Mouse (Mus musculus) stomach, embryonic 16.5 days (tissue): ENCODE measurements around the gene Ppp1r1a. TPM values are rescaled to one million over a fixed set of nuclear protein-coding genes. Genes with fewer than 3 reads are reported as not detected.

Experiments
- ATAC-seq: fragments of 200-750 bp; cut with Nextera tagmentation; 2 replicates; pipeline ENCODE4 v1.8.0; 2017; ENCODE audit warnings: moderate number of reproducible peaks, moderate TSS enrichment; ENCODE audit not compliant: insufficient read depth, low FRiP score
- H3K27ac ChIP-seq: fragments of 300-500 bp; sonication (generic); 2 replicates; pipeline ENCODE4 v1.5.1; 2014; ENCODE audit warnings: low read length
- H3K27me3 ChIP-seq: fragments of 300-500 bp; sonication (generic); 2 replicates; pipeline ENCODE4 v1.6.1; 2014; ENCODE audit warnings: low read length, control low read depth, mixed read lengths; ENCODE audit not compliant: control insufficient read depth, insufficient read depth
- H3K36me3 ChIP-seq: fragments of 300-500 bp; sonication (generic); 2 replicates; pipeline ENCODE4 v1.6.1; 2014; ENCODE audit warnings: low read length; ENCODE audit not compliant: control insufficient read depth, insufficient read depth
- H3K4me1 ChIP-seq: fragments of 300-500 bp; sonication (generic); 2 replicates; pipeline ENCODE4 v1.6.1; 2014; ENCODE audit warnings: low read length, control low read depth, mixed read lengths; ENCODE audit not compliant: control insufficient read depth, insufficient read depth
- H3K4me2 ChIP-seq: fragments of 300-500 bp; sonication (generic); 2 replicates; pipeline ENCODE4 v1.6.1; 2014; ENCODE audit warnings: low read depth, low read length, mixed read lengths
- H3K4me3 ChIP-seq: fragments of 300-500 bp; sonication (generic); replicated peaks from 2 replicates; pipeline ENCODE4 v1.5.1; 2014; ENCODE audit warnings: mild to moderate bottlenecking, low read length
- H3K9ac ChIP-seq: fragments of 300-500 bp; sonication (generic); 2 replicates; pipeline ENCODE4 v1.6.1; 2014; ENCODE audit warnings: low read length
- H3K9me3 ChIP-seq: fragments of 300-500 bp; sonication (generic); replicated peaks from 2 replicates; pipeline ENCODE4 v1.6.1; 2016; ENCODE audit warnings: low read length, control low read depth; ENCODE audit not compliant: control insufficient read depth
- WGBS: fragments of 180-500 bp; shearing (Covaris S2); extraction: QIAGEN DNeasy Blood & Tissue Kit; methylation state at CpG from one replicate; pipeline ENCODE4 v1.1.7; 2014; 5-methylcytosine and 5-hydroxymethylcytosine counted together
- polyA plus RNA-seq: library from polyadenylated mRNA; unstranded; fragments of >200 nt; fragmentation: Nextera tagmentation; extraction: Ambion mirVana; gene quantifications from 2 replicates; pipeline ENCODE4 v1.2.1, GENCODE M21; 2015

The Ppp1r1a gene
- polyA plus RNA-seq, 1 experiment from 2014 or later, result 14.0 TPM

- Histone ChIP-seq H3K27me3 (no peaks in the 10 kb centered on the region; the same call in 1 of the 2 replicates), H3K27ac (no peak overlapping the region), H3K4me1 (0 out of 2 replicates have a peak, but pooled peaks cover 5% of the 10 kb centered on the region), H3K9ac (no peak overlapping the region), H3K36me3 (no peaks in the 10 kb centered on the region), H3K4me2 (no peak overlapping the region), H3K4me3 (no peak overlapping the region), H3K9me3 (no peaks in the 10 kb centered on the region)
- ATAC-seq, result no peak
- 59% methylated on average over 1 of the region's 1 CpGs for WGBS
Measured at GRCm38 (mm10) chr15:103486658-103487057, 51.1 kb downstream of the Ppp1r1a start.

DNA sequence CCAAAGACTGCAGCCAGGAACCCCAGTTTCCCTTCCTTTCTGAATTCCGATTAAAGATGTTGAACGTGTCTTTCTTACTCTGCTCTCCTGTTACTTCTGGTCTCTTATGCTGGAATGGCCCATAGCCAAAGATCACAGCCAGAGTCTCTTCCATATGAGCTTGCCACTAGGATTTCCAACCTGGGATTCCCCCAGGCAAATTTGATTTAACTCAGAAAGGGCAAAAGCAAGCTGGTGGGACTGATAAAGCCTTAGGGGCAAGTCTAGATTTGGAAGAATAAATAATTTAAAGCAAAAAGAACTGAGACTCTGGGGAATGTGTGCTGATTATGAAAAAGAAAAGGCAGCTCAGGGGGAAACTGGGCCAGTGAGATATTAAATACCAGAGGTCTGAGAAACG lies 52.7 kb downstream of the Ppp1r1a start:
- Histone ChIP-seq H3K9ac (no peak overlapping the region), H3K4me3 (no peak overlapping the region), H3K27me3 (no peaks in the 10 kb centered on the region; the same call in 1 of the 2 replicates), H3K4me1 (0 out of 2 replicates have a peak, but pooled peaks cover 5% of the 10 kb centered on the region), H3K36me3 (no peaks in the 10 kb centered on the region), H3K27ac (no peak overlapping the region), H3K9me3 (no peaks in the 10 kb centered on the region), H3K4me2 (no peak overlapping the region)
- ATAC-seq, result no peak
- 52% methylated on average over 3 of the region's 3 CpGs for WGBS

- no peaks in the 10 kb centered on the region for H3K9me3 ChIP-seq
- H3K4me3 ChIP-seq, result no peak overlapping the region
- H3K36me3 ChIP-seq, result no peaks in the 10 kb centered on the region
- WGBS, result 65% methylated on average over 2 of the region's 2 CpGs
- no peak overlapping the region for H3K9ac ChIP-seq
- no peak for ATAC-seq
- H3K4me2 ChIP-seq, result no peak overlapping the region
- H3K27me3 ChIP-seq, result no peaks in the 10 kb centered on the region; the same call in 1 of the 2 replicates
- H3K27ac ChIP-seq, result no peak overlapping the region
- H3K4me1 ChIP-seq, result 0 out of 2 replicates have a peak, but pooled peaks cover 5% of the 10 kb centered on the region
Measured at GRCm38 (mm10) chr15:103484490-103484889, 53.3 kb downstream of the Ppp1r1a start.

- H3K4me2 ChIP-seq, result no peak overlapping the region
- no peak overlapping the region for H3K27ac ChIP-seq
- WGBS, result 9% methylated on average over 1 of the region's 1 CpGs
- H3K4me3 ChIP-seq, result no peak overlapping the region
- no peak for ATAC-seq
- H3K36me3 ChIP-seq, result no peaks in the 10 kb centered on the region
- H3K9me3 ChIP-seq, result no peaks in the 10 kb centered on the region
- H3K4me1 ChIP-seq, result 0 out of 2 replicates have a peak, but pooled peaks cover 1% of the 10 kb centered on the region
- H3K9ac ChIP-seq, result no peak overlapping the region
- no peaks in the 10 kb centered on the region; the same call in 1 of the 2 replicates for H3K27me3 ChIP-seq
Measured at GRCm38 (mm10) chr15:103482488-103482887, 55.3 kb downstream of the Ppp1r1a start.

Other genes starting within 250 kb of the Ppp1r1a start
- 0.15 and 0.59 TPM in 2 replicates for gene Gpr84, start 227.4 kb downstream of the Ppp1r1a start, polyA plus RNA-seq
- gene Zfp385a, start 197.9 kb downstream of the Ppp1r1a start, polyA plus RNA-seq, result 6.9 and 7.0 TPM in 2 replicates
- gene Itga5, start 171.2 kb downstream of the Ppp1r1a start, polyA plus RNA-seq, result 58.9 and 59.0 TPM in 2 replicates
- gene Gtsf1, start 107.5 kb downstream of the Ppp1r1a start, polyA plus RNA-seq, result not detected in 2 replicates
- gene Gtsf2, start 89.5 kb downstream of the Ppp1r1a start, polyA plus RNA-seq, result not detected in 2 replicates
- gene Nckap1l, start 84.2 kb downstream of the Ppp1r1a start, polyA plus RNA-seq, result 4.5 and 4.6 TPM in 2 replicates
- 10.7 and 10.8 TPM in 2 replicates for gene Pde1b, start 35.0 kb downstream of the Ppp1r1a start, polyA plus RNA-seq
- gene Glycam1, start 27.1 kb upstream of the Ppp1r1a start, polyA plus RNA-seq, result not detected in 2 replicates
- not detected in 2 replicates for gene Mucl1, start 217.5 kb upstream of the Ppp1r1a start, polyA plus RNA-seq